Mouse (Mus musculus) heart, adult 18-20 months (tissue): ENCODE results near the gene Tas2r118. TPM values are rescaled to one million over a fixed set of nuclear protein-coding genes. Genes with fewer than 3 reads are reported as not detected.
A peak's percentile ranks its signal among the peaks of the same experiment; 100 is the strongest.

Experiments used
- DNase-seq, 2 experiments: peaks; one replicate each; pipeline ENCODE4 v3.0.0; 2021 to 2022; ENCODE audit warnings: mixed read lengths in 1 of 2
- long read RNA-seq, 2 experiments: library from polyadenylated mRNA; stranded (forward); transcript quantifications; one replicate each; pipeline ENCODE4 v2.0.0; 2021
- total RNA-seq, 2 experiments: library from RNA; stranded (reverse); gene quantifications; 2 replicates each; pipeline ENCODE4 v1.2.3; 2021

Tas2r118 gene
- total RNA-seq: not detected
- long read RNA-seq, experiment 1: 0 reads
- long read RNA-seq, experiment 2: 0 reads

DNA sequence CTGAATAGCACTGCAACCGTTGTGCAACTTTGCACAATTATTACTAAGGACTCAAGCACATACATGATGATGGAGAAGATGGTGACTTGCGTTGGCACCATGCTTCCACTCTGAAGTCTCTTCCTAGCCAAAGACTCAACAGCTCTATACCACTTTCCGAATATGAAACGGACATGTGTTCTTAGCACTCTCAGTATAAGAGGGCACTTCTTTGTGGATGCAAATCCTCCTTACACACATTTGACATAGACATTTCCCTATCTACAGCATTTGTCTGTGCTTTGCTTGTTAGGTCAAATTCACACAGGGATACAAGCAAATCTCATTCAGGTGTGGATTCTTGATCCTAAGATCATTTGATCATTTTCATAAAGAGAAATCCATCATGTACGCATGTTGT is at the start of gene Tas2r118:
Gene Tas2r118, minus strand, starts transcription at position 101 of the 400 bp plus-strand sequence.
- no peak for DNase-seq

DNA sequence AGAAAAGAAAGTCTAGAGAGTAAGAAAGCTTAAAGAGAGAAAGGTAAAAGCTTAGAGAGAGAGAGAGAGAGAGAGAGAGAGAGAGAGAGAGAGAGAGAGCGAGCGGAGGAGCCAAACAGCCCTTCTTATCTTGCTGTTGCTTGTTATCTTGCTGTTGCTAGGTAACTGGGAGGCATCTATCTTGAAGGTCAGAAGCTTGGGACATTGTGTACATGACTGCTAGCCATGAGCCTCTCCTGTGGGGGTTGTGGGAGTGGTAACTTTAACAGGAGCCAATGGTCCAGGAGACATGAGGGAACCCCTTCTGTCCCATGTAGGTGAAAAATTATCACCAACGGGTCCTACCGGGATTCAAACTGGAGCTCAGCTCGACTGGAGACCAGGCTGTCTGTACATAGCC is 48.5 kb upstream of the Tas2r118 start:
- DNase-seq: peak; percentile 4 to 16

DNA sequence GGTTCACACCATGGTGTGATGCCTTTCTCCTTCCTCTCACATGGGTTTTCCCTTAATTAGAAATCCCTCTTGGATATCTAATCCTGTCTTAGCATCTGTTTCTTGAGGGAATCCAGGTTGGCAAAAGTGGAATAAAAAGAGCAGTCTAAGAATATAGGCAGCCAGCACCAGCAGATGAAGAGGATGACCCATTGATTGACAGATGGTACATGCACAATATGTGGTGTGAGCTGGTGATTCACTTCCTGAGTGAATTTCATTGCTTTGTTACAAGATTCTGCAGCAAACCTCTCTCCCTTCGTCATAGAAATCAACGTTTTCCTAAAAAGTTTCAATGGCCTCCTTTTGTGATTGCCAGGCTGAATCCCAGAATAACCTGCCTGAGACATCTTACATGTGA is 23.4 kb upstream of the Tas2r118 start:
- DNase-seq: no peak

DNA sequence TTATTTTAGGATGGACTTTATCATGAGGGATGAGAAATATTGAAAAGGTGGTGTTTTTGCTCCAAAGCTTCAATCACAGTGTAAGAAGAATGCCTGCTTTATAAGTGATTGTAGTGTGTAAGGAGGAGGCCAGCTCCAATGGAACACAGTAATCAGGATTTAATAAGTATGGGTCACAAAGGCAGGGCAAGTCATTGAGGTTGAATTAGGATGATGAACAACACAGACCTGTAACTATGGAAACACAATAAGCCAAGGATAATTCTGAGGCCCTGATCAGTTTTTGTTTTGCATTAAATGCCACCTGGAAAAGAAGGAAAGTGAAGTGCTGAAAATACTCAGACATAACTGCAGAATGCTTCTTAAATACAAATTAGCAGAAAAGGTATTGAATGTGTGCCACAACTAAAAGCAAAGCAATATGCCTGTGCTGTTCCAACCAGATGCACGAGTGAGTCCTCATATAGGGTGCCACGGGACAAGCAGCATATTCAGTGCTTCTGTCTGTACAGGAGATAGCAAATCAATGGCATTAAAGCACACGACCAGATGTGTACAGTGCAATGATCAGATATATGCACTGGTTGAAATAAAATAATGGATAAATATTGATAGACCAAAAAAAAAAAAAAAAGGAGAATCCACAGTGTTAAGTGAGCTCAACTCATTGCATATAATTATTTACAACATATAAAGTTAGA is 21.0 kb upstream of the Tas2r118 start:
- no peak for DNase-seq

DNA sequence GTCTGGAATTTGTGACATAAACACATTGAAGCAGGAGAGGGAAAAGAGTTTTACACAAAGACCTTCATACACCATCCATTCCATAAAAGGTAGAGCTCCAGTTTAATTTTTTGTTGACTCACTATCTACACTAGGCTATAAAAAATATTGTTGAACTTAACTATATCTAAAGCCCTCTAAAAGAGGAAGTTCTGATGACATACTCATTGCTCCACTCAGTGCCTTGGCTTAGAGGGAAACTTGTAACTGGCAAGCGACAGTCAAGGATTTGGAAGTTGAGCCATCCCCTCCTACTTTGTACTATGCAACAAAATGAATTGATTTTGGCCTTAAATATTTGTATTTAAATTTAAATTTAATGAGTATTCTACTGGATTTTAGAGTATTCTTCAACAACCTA is 16.4 kb upstream of the Tas2r118 start:
- DNase-seq: no peak

DNA sequence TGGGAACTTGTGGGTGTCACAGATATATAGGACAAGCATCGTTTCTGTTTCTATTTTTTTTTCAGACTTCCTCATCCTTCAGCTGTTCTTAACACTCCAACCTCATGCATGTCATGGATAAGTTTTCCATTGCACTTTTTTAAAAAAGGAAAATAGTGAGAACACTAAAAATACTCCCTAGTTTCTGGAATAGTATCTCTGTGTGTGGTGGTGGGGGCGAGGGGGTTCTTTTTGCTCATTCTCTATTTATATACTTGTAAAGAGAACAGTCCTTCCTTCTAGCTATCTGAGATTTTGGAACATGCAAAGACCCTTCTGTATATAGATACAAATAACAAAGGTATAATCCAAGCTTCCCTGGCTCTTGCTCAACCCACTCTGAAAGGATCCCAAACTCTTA is 2.9 kb downstream of the Tas2r118 start:
- no peak for DNase-seq

DNA sequence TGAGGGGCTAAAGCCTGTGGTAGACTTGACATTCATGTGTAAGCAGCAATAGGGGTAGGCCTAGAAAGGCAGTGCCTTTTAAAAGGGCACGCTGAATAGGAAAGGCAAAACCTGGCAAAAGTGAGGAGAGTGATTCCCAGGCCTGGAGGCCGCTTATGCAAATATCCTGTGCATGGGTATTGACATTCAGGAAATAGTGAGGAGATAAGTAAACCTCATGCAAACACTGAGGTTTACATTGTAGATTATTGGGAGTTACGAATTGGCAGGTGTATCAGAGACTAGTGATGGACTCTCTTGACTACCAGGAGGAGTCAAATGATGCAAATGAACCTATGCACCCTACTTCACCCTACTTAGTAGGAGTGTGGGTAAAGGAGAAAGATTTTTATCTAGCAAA is 3.9 kb downstream of the Tas2r118 start:
- DNase-seq: no peak

DNA sequence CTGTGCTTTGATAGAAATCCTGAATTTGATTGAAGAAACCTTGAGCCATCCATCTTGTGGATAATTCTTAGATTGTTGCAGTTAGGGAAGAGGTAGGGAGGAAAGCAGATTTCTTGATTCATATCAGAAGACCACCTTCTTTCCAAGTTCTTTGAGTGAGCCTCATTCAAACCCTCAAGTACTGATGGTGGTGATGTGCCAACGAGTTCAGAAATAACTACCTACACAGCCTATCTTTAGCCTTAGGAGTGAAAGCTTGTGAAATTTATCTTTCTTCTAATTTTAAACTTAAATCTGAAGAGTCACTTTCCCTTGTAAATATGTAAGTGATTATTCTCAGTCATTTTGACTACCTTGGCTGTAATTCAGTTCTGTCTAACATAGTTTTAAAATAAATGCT is 6.1 kb downstream of the Tas2r118 start:
- DNase-seq: no peak

DNA sequence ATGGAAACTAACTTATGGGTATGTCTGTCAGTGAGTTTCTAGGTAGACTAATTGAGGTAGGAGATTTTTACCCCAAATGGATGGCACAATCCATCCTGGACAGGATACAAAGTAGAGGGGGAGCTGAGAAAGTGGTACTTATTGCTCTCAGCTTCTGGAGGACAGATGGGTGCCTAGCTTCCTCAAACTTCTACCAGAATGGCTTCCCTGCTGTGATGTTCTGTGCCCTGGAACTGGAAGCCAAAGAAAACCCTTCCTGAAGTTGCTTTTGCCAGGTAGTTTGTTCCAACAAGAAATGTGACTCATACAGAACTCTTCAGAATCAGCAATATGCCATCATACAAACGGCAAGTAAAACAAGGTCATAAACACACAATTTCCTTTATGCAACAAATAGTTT is 29.1 kb downstream of the Tas2r118 start:
- DNase-seq: no peak

DNA sequence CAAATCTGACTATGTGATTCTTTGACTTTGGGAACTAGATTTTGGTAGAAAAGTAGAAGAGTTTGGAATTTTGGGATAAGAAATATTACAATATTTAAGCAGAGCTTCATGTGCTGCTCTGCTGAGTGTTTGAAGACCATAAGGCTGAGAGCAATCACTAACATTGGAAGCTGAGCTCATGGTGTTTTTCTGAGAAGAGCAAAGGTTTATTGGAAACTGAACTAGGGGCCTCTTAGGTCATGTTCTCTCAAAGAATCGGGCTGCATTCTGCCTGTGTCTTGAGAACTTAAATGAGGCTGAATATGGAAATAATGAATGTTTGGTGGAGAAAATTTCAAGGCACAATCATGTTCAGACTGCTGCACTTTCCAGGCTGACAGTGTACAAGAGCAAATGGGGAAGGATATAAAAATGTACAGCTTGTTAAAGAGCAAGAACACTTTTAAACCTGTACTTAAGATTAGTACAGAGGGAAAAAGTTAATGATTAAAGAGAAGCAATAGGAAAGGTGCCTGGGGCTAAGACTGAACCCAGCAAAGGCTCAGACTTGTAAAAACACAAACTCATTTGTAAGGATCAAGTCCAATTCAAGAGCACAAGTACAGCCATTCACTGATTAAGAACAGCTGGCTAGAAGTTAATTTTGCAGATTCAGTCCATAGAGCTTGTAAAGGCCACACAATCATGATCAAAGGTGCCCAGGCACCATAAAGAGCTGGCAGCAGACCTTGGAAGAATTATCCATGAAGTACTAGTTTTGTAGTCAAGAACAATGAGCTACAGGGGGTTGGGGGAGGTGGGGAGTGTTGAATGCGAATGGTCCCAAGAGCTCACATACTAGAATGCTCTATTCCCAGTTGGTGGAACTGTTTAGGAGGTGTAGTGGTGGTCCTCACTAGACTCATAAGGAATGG is 31.0 kb downstream of the Tas2r118 start:
- no peak for DNase-seq

DNA sequence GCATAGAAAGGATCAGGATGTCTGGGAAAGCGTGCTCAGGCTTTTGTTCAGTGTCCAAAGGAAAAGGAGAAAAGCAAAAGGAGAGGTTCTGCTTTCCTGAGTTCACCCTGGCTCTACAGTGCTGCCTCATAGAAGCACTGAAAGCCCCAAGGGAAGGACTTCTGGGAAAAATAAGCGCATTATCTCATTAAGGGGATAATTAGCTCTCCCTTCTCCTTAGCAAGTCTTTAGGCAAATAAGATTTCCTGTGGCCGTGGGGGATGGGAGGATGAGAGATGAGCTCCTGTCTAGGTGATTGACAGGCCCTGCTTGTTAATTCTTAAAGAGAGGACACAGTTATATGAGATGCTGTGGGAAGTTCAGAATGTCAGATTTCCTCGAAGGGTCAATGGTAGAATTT is 33.4 kb downstream of the Tas2r118 start:
- no peak for DNase-seq

DNA sequence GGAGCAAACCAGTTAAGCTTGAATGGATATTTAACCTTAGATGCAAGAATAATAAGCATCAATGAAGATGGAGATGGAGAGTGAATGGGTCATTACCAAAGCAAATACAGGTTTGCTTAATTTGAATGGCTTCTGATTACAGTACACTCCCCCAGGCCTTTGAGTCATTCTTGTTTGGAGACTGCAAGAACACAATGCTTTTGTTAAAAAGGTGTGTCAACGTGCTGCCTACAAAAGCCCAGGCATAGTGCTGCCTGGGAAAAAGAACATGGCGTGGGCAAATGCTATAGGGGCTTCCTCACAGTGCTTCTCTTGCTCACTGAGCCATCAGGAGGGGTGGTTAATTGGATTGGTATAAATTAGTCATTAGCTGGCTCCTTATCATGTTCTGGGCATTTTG is 46.1 kb downstream of the Tas2r118 start:
- no peak for DNase-seq

Other genes with a start within 250 kb of the Tas2r118 start
- 1 to 10 TPM; 1.9 to 2.1 TPM for gene Cadps2, start 130.6 kb downstream of the Tas2r118 start, total RNA-seq
- gene Slc13a1, start 198.0 kb upstream of the Tas2r118 start, total RNA-seq: under 1 TPM in 1 of 2 experiments, not detected in 1; 0.10 TPM